23 mouse cellular contexts compared by ENCODE assay signal in genomic region chr2:180154796-180155195, GRCm38 (mm10). TPM values are rescaled to one million over a fixed set of nuclear protein-coding genes. Genes with fewer than 3 reads are reported as not detected.
A peak's percentile ranks its signal among the peaks of the same experiment; 100 is the strongest.
DNase-seq lines count a peak whose midpoint lies in the region; ATAC-seq and TF ChIP-seq lines count a peak whose summit lies in the region.
"Had no signal": no experiment of that assay in that cellular context is flagged by ENCODE, and none has a peak within 500 bp of the region (broad histone marks: within the 10 kb centered on the region; RNA-seq: fewer than 3 reads in every experiment).

No protein-coding gene starts in this region.

- no peak for TF ChIP-seq CTCF in hindbrain, postnatal 0 days (IDR thresholded peaks at IDR 0.05; ENCODE audit: low read depth)

- peak; percentile 58 for ATAC-seq in hindbrain, postnatal 0 days
- ATAC-seq in hindbrain, embryonic 14.5 days (ENCODE audit: low FRiP score): no peak
- ATAC-seq: forebrain, postnatal 0 days; liver, postnatal 0 days; midbrain, embryonic 13.5 days had no signal

- H3K27me3 ChIP-seq in hindbrain, postnatal 0 days (ENCODE audit: insufficient read depth, low read length): no peaks in the 10 kb centered on the region
- H3K27me3 ChIP-seq in hindbrain, embryonic 14.5 days (ENCODE audit: control insufficient read depth, insufficient read depth, low read length): no peaks in the 10 kb centered on the region
- H3K27me3 ChIP-seq: hindbrain, embryonic 15.5 days; limb, embryonic 15.5 days; midbrain, embryonic 13.5 days had no signal

- peak; percentile 49 to 50 for DNase-seq in cerebellum, adult 18-20 months
- DNase-seq in cerebellum, adult 8-10 months: no peak
- peak; percentile 50 for DNase-seq in hindbrain, postnatal 0 days (ENCODE audit: low spot score)
- DNase-seq in hindbrain, embryonic 14.5 days (ENCODE audit: low spot score): no peak
- DNase-seq in ovary, postnatal 36 days (ENCODE audit: low spot score): peak; percentile 16
- no peak for DNase-seq in ovary, adult 18-20 months (ENCODE audit: low spot score)
- peak; percentile 60 to 62 for DNase-seq in left cerebral cortex, postnatal 36 days (ENCODE audit: low spot score in 2 of 2)
- DNase-seq in urinary bladder, adult 2 months (ENCODE audit: low spot score): no peak
- DNase-seq: adrenal gland, postnatal 10 days; forebrain, postnatal 0 days; gastrocnemius, postnatal 25 days; heart, postnatal 10 days; kidney, adult 2 months; kidney, postnatal 36 days; liver, postnatal 0 days; thymus, postnatal 36 days had no signal

- intact Hi-C loops in left cerebral cortex, postnatal 36 days (cut with DNase I): no loop called here

- no peak overlapping the region for H3K4me2 ChIP-seq in hindbrain, postnatal 0 days (ENCODE audit: low read depth, low read length)
- no peak overlapping the region for H3K4me2 ChIP-seq in hindbrain, embryonic 14.5 days (replicated peaks)
- H3K4me2 ChIP-seq: hindbrain, embryonic 15.5 days; limb, embryonic 15.5 days; midbrain, embryonic 13.5 days had no signal

- H3K9me3 ChIP-seq in hindbrain, postnatal 0 days (ENCODE audit: low read length): no peaks in the 10 kb centered on the region
- H3K9me3 ChIP-seq in hindbrain, embryonic 14.5 days (ENCODE audit: control insufficient read depth, low read length): no peaks in the 10 kb centered on the region
- H3K9me3 ChIP-seq: hindbrain, embryonic 15.5 days; limb, embryonic 15.5 days; midbrain, embryonic 13.5 days had no signal

- peaks cover 54% of the 10 kb centered on the region for H3K36me3 ChIP-seq in hindbrain, postnatal 0 days (ENCODE audit: insufficient read depth, low read length)
- peaks cover 89% of the 10 kb centered on the region for H3K36me3 ChIP-seq in hindbrain, embryonic 14.5 days (replicated peaks; ENCODE audit: control insufficient read depth, insufficient read depth)

- WGBS in hindbrain, postnatal 0 days: 58% methylated on average over 3 of the region's 3 CpGs
- WGBS in hindbrain, embryonic 14.5 days: 63% methylated on average over 3 of the region's 3 CpGs

- no peak overlapping the region for H3K27ac ChIP-seq in hindbrain, postnatal 0 days
- no peak overlapping the region for H3K27ac ChIP-seq in hindbrain, embryonic 14.5 days
- H3K27ac ChIP-seq: hindbrain, embryonic 15.5 days; left cerebral cortex, adult 2 months; limb, embryonic 15.5 days; macrophage; midbrain, embryonic 13.5 days had no signal

- H3K9ac ChIP-seq in hindbrain, postnatal 0 days (replicated peaks; ENCODE audit: low read length): no peak overlapping the region
- no peak overlapping the region for H3K9ac ChIP-seq in hindbrain, embryonic 14.5 days
- H3K9ac ChIP-seq: forebrain, postnatal 0 days; hindbrain, embryonic 15.5 days; limb, embryonic 15.5 days; liver, postnatal 0 days; midbrain, embryonic 13.5 days had no signal

- H3K4me1 ChIP-seq in hindbrain, postnatal 0 days (ENCODE audit: insufficient read depth, low read length): no peaks in the 10 kb centered on the region
- no peaks in the 10 kb centered on the region for H3K4me1 ChIP-seq in hindbrain, embryonic 14.5 days (replicated peaks; ENCODE audit: control insufficient read depth, insufficient read depth, low read length)
- H3K4me1 ChIP-seq: hindbrain, embryonic 15.5 days; limb, embryonic 15.5 days; midbrain, embryonic 13.5 days had no signal

- no peak overlapping the region for H3K4me3 ChIP-seq in hindbrain, postnatal 0 days (ENCODE audit: low read length)
- no peak overlapping the region for H3K4me3 ChIP-seq in hindbrain, embryonic 14.5 days (replicated peaks; ENCODE audit: low read length)
- H3K4me3 ChIP-seq: hindbrain, embryonic 15.5 days; left cerebral cortex, adult 2 months; limb, embryonic 15.5 days; midbrain, embryonic 13.5 days had no signal

RNA-seq across cellular contexts. Expression of gene Adrm1, which starts 16.5 kb away (rescaled TPM):
- total RNA-seq in hindbrain, postnatal 0 days (2014; rRNA removed): 107 and 119 TPM in 2 replicates
- 207 and 210 TPM in 2 replicates for polyA plus RNA-seq in hindbrain, postnatal 0 days (2015; fragmentation: Nextera tagmentation; extraction: Ambion mirVana)
- polyA plus RNA-seq in hindbrain, embryonic 14.5 days (2014; fragmentation: Nextera tagmentation; extraction: Ambion mirVana): 148 and 149 TPM in 2 replicates
- total RNA-seq in left cerebral cortex, postnatal 36 days (2021): 100 to 1,000 TPM in 1 of 2 experiments, 10 to 100 TPM in 1; 95.4 to 105 TPM
- 84.3 and 84.4 TPM in 2 replicates for polyA plus RNA-seq in urinary bladder, adult 2 months (2012; rRNA removed)

RNA-seq across cellular contexts. Expression of gene Osbpl2, which starts 35.7 kb away (rescaled TPM):
- total RNA-seq in hindbrain, postnatal 0 days (2014; rRNA removed): 39.2 and 44.0 TPM in 2 replicates
- 56.0 and 57.9 TPM in 2 replicates for polyA plus RNA-seq in hindbrain, postnatal 0 days (2015; fragmentation: Nextera tagmentation; extraction: Ambion mirVana)
- polyA plus RNA-seq in hindbrain, embryonic 14.5 days (2014; fragmentation: Nextera tagmentation; extraction: Ambion mirVana): 73.1 and 79.2 TPM in 2 replicates
- 10 to 100 TPM; 44.2 to 50.4 TPM for total RNA-seq in left cerebral cortex, postnatal 36 days (2021)
- 87.1 and 92.1 TPM in 2 replicates for polyA plus RNA-seq in urinary bladder, adult 2 months (2012; rRNA removed)

RNA-seq across cellular contexts. Expression of gene Hrh3, which starts 50.5 kb away (rescaled TPM):
- total RNA-seq in hindbrain, postnatal 0 days (2014; rRNA removed): 5.9 and 11.4 TPM in 2 replicates
- 3.4 and 3.6 TPM in 2 replicates for polyA plus RNA-seq in hindbrain, postnatal 0 days (2015; fragmentation: Nextera tagmentation; extraction: Ambion mirVana)
- polyA plus RNA-seq in hindbrain, embryonic 14.5 days (2014; fragmentation: Nextera tagmentation; extraction: Ambion mirVana): 1.4 and 1.7 TPM in 2 replicates
- total RNA-seq in left cerebral cortex, postnatal 36 days (2021): 10 to 100 TPM; 94.8 to 99.4 TPM
- 2.9 and 3.2 TPM in 2 replicates for polyA plus RNA-seq in urinary bladder, adult 2 months (2012; rRNA removed)
- total RNA-seq: gastrocnemius, postnatal 25 days; heart, postnatal 10 days; neutrophil, adult 5-6 weeks had no signal
- polyA plus RNA-seq: limb, embryonic 15.5 days; liver, postnatal 0 days; macrophage; spleen, adult 2 months had no signal

Comparison
In these comparisons a context has a peak if more than half of its experiments do, and no peak if none do; other contexts are left out.
1. DNase-seq: peak in cerebellum, adult 18-20 months (2 of 2), hindbrain, postnatal 0 days (single experiment), ovary, postnatal 36 days (single experiment) and left cerebral cortex, postnatal 36 days (2 of 2); none in cerebellum, adult 8-10 months (single experiment), hindbrain, embryonic 14.5 days (single experiment), ovary, adult 18-20 months (single experiment) and urinary bladder, adult 2 months (single experiment).